Mouse (Mus musculus): ENCODE data around the gene Ppm1n. TPM values are rescaled to one million over a fixed set of nuclear protein-coding genes. Genes with fewer than 3 reads are reported as not detected.
A peak's percentile ranks its signal among the peaks of the same experiment; 100 is the strongest.

Ppm1n gene
- polyA plus RNA-seq, 1 experiment = 5.7 TPM

GRCm38 (mm10) chr7:19226817-19227797, 52.8 kb downstream of the Ppm1n start:
- no peaks in the 10 kb centered on the region for H3K27me3 ChIP-seq (ENCODE audit: control insufficient read depth, insufficient read depth, low read length, poor library complexity, severe bottlenecking)
- no peaks in the 10 kb centered on the region for H3K36me3 ChIP-seq (ENCODE audit: control insufficient read depth, insufficient read depth, low read length, poor library complexity, severe bottlenecking)
- TF ChIP-seq POLR2A (IDR thresholded peaks at IDR 0.05; ENCODE audit: insufficient read depth, low read length) (no peak), CTCF (IDR thresholded peaks at IDR 0.05; ENCODE audit: low read depth, low read length) (no peak), EP300 (IDR thresholded peaks at IDR 0.05; ENCODE audit: insufficient read depth, low read depth, low read length) (no peak)
- H3K4me3 ChIP-seq (ENCODE audit: low read depth, low read length) = peak overlapping the region; percentile 88
- H3K27ac ChIP-seq (ENCODE audit: insufficient read depth, low read length) = peak overlapping the region; percentile 73
- no peaks in the 10 kb centered on the region for H3K4me1 ChIP-seq (ENCODE audit: control insufficient read depth, insufficient read depth, low read length)
- H3K9me3 ChIP-seq (replicated peaks; ENCODE audit: control insufficient read depth, insufficient read depth, low read length, poor library complexity, severe bottlenecking) = no peaks in the 10 kb centered on the region
- peak overlapping the region; percentile 52 for H3K9ac ChIP-seq (ENCODE audit: low read depth, poor library complexity, severe bottlenecking)

Other genes with a start within 250 kb of the Ppm1n start
- gene Rsph6a, start 225.4 kb downstream of the Ppm1n start, polyA plus RNA-seq (2011; ENCODE audit: insufficient read depth, insufficient read length, low read depth, missing spikeins) = not detected in 2 replicates
- gene Dmwd, start 203.8 kb downstream of the Ppm1n start, polyA plus RNA-seq (2011; ENCODE audit: insufficient read depth, insufficient read length, low read depth, missing spikeins) = 43.2 and 45.1 TPM in 2 replicates
- 12.8 and 19.5 TPM in 2 replicates for gene Dmpk, start 196.2 kb downstream of the Ppm1n start, polyA plus RNA-seq (2011; ENCODE audit: insufficient read depth, insufficient read length, low read depth, missing spikeins)
- 2.7 and 3.8 TPM in 2 replicates for gene Six5, start 185.5 kb downstream of the Ppm1n start, polyA plus RNA-seq (2011; ENCODE audit: insufficient read depth, insufficient read length, low read depth, missing spikeins)
- gene Gm4969, start 161.7 kb downstream of the Ppm1n start, polyA plus RNA-seq (2011; ENCODE audit: insufficient read depth, insufficient read length, low read depth, missing spikeins) = 0.43 and 0.46 TPM in 2 replicates
- gene Fbxo46, start 160.2 kb downstream of the Ppm1n start, polyA plus RNA-seq (2011; ENCODE audit: insufficient read depth, insufficient read length, low read depth, missing spikeins) = 4.1 and 4.3 TPM in 2 replicates
- 4.1 and 4.6 TPM in 2 replicates for gene Qpctl, start 130.8 kb downstream of the Ppm1n start, polyA plus RNA-seq (2011; ENCODE audit: insufficient read depth, insufficient read length, low read depth, missing spikeins)
- gene Snrpd2, start 130.3 kb downstream of the Ppm1n start, polyA plus RNA-seq (2011; ENCODE audit: insufficient read depth, insufficient read length, low read depth, missing spikeins) = 92.9 and 94.6 TPM in 2 replicates
- gene Gipr, start 113.9 kb downstream of the Ppm1n start, polyA plus RNA-seq (2011; ENCODE audit: insufficient read depth, insufficient read length, low read depth, missing spikeins) = 1.9 and 3.5 TPM in 2 replicates
- 63.3 and 64.4 TPM in 2 replicates for gene Eml2, start 103.6 kb downstream of the Ppm1n start, polyA plus RNA-seq (2011; ENCODE audit: insufficient read depth, insufficient read length, low read depth, missing spikeins)
- gene Gpr4, start 67.5 kb downstream of the Ppm1n start, polyA plus RNA-seq (2011; ENCODE audit: insufficient read depth, insufficient read length, low read depth, missing spikeins) = 3.3 and 5.1 TPM in 2 replicates
- gene Opa3, start 51.7 kb downstream of the Ppm1n start, polyA plus RNA-seq (2011; ENCODE audit: insufficient read depth, insufficient read length, low read depth, missing spikeins) = 22.3 and 24.8 TPM in 2 replicates
- gene Vasp, start 8.2 kb downstream of the Ppm1n start, polyA plus RNA-seq (2011; ENCODE audit: insufficient read depth, insufficient read length, low read depth, missing spikeins) = 75.7 and 90.0 TPM in 2 replicates
- 14.3 and 15.3 TPM in 2 replicates for gene Rtn2, start 2.6 kb upstream of the Ppm1n start, polyA plus RNA-seq (2011; ENCODE audit: insufficient read depth, insufficient read length, low read depth, missing spikeins)
- gene Fosb, start 30.0 kb upstream of the Ppm1n start, polyA plus RNA-seq (2011; ENCODE audit: insufficient read depth, insufficient read length, low read depth, missing spikeins) = 0.68 and 1.1 TPM in 2 replicates
- 38.1 and 43.7 TPM in 2 replicates for gene Ercc1, start 64.7 kb upstream of the Ppm1n start, polyA plus RNA-seq (2011; ENCODE audit: insufficient read depth, insufficient read length, low read depth, missing spikeins)
- 14.6 and 16.8 TPM in 2 replicates for gene Cd3eap, start 79.4 kb upstream of the Ppm1n start, polyA plus RNA-seq (2011; ENCODE audit: insufficient read depth, insufficient read length, low read depth, missing spikeins)
- 21.9 and 25.5 TPM in 2 replicates for gene Ppp1r13l, start 79.7 kb upstream of the Ppm1n start, polyA plus RNA-seq (2011; ENCODE audit: insufficient read depth, insufficient read length, low read depth, missing spikeins)
- gene Ercc2, start 101.9 kb upstream of the Ppm1n start, polyA plus RNA-seq (2011; ENCODE audit: insufficient read depth, insufficient read length, low read depth, missing spikeins) = 22.6 and 28.5 TPM in 2 replicates
- gene Klc3, start 124.0 kb upstream of the Ppm1n start, polyA plus RNA-seq (2011; ENCODE audit: insufficient read depth, insufficient read length, low read depth, missing spikeins) = 17.6 and 18.7 TPM in 2 replicates
- gene Ckm, start 124.7 kb upstream of the Ppm1n start, polyA plus RNA-seq (2011; ENCODE audit: insufficient read depth, insufficient read length, low read depth, missing spikeins) = not detected in 2 replicates
- gene Mark4, start 178.8 kb upstream of the Ppm1n start, polyA plus RNA-seq (2011; ENCODE audit: insufficient read depth, insufficient read length, low read depth, missing spikeins) = 33.1 and 33.3 TPM in 2 replicates
- 3.0 and 3.8 TPM in 2 replicates for gene Exoc3l2, start 183.3 kb upstream of the Ppm1n start, polyA plus RNA-seq (2011; ENCODE audit: insufficient read depth, insufficient read length, low read depth, missing spikeins)
- 5.7 and 6.9 TPM in 2 replicates for gene Bloc1s3, start 228.3 kb upstream of the Ppm1n start, polyA plus RNA-seq (2011; ENCODE audit: insufficient read depth, insufficient read length, low read depth, missing spikeins)
- 23.5 and 33.6 TPM in 2 replicates for gene Trappc6a, start 228.3 kb upstream of the Ppm1n start, polyA plus RNA-seq (2011; ENCODE audit: insufficient read depth, insufficient read length, low read depth, missing spikeins)
- gene Nkpd1, start 237.8 kb upstream of the Ppm1n start, polyA plus RNA-seq (2011; ENCODE audit: insufficient read depth, insufficient read length, low read depth, missing spikeins) = 0.23 and 0.34 TPM in 2 replicates